Mouse (Mus musculus) left cerebral cortex, adult 2 months (tissue): Measurements from ENCODE around the gene Scyl1. TPM values are rescaled to one million over a fixed set of nuclear protein-coding genes. Genes with fewer than 3 reads are reported as not detected.
A peak's percentile ranks its signal among the peaks of the same experiment; 100 is the strongest.

Experiments
- DNase-seq, 2 experiments: peaks; one replicate each; pipeline ENCODE4 v3.0.0; 2021 to 2022; ENCODE audit warnings: low spot score in 2 of 2, mixed read lengths in 1 of 2; ENCODE audit errors: extremely low spot score in 1 of 2
- H3K27ac ChIP-seq: fragments of 200-600 bp; 2 replicates; pipeline ENCODE4 v1.8.1; 2022
- H3K4me3 ChIP-seq: fragments of 200-600 bp; 2 replicates; pipeline ENCODE4 v1.8.1; 2022
- CTCF ChIP-seq: fragments of 200-600 bp; IDR thresholded peaks from 2 replicates; pipeline ENCODE4 v1.8.1; 2022; ENCODE audit warnings: antibody characterized with exemption, mild to moderate bottlenecking, moderate library complexity
- intact Hi-C: fragments of 180-260 bp; cut with DNase I; formaldehyde crosslinking; loops from one replicate; pipeline ENCODE4 v1.15.1; 2025
- total RNA-seq, 2 experiments: library from RNA; stranded (reverse); gene quantifications; 2 replicates each; pipeline ENCODE4 v1.2.3; 2021

The Scyl1 gene
- total RNA-seq, 2 experiments from 2014 or later: 92.0 to 98.0 TPM

GRCm38 (mm10) chr19:5722848-5723425 is 48.3 kb downstream of the Scyl1 start:
- no peak overlapping the region for H3K4me3 ChIP-seq
- no peak overlapping the region for H3K27ac ChIP-seq
- no peak for TF ChIP-seq CTCF
- intact Hi-C loops: no loop called here
- no peak for DNase-seq

DNA sequence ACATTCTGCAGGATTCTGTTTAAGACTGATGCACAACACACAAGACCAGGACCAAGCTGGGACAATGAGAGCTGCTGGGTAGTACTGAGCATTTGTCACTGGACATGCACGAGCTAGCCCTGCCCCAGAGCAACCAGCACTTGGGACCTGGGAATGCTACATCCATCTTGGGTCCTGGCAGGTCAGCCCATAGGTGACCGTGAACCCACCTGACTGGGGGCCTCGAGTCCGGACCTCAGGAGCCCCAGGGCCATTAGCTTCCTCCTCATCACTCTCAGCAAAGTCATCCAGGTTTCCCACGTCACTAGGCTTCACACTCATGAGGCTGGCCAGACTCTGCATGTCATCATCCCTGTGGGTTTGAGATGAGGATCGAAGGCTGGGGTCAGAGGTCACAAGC is 50.0 kb downstream of the Scyl1 start:
- H3K27ac ChIP-seq: no peak overlapping the region
- DNase-seq: no peak
- intact Hi-C loops: no loop called here

DNA sequence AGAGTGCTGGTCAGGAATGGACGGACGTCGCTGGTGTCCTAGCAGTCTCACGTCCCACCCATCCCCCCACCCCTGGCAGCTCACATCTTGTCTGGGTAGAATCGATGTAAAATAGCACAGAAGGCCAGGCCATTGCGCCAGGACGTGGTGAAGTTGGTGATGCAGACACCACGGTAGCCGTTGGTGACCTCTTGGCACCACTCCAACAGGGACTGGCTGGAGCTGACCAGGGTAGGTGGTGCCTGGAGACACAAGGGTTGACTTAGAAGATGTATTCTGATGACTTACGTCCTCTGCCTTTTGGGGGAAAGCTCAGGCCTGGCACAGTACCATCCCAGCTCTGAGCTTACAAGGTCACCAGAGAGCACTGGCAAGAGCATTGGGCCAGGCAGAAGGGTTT is 54.3 kb downstream of the Scyl1 start:
- TF ChIP-seq CTCF: no peak
- intact Hi-C loops: no loop called here
- Histone ChIP-seq H3K4me3 (no peak overlapping the region; the same call in 1 of the 2 replicates), H3K27ac (no peak overlapping the region)
- no peak for DNase-seq

More for the DNA sequence above, 50.0 kb downstream of the Scyl1 start:
- no peak overlapping the region for H3K4me3 ChIP-seq
- no peak for TF ChIP-seq CTCF

DNA sequence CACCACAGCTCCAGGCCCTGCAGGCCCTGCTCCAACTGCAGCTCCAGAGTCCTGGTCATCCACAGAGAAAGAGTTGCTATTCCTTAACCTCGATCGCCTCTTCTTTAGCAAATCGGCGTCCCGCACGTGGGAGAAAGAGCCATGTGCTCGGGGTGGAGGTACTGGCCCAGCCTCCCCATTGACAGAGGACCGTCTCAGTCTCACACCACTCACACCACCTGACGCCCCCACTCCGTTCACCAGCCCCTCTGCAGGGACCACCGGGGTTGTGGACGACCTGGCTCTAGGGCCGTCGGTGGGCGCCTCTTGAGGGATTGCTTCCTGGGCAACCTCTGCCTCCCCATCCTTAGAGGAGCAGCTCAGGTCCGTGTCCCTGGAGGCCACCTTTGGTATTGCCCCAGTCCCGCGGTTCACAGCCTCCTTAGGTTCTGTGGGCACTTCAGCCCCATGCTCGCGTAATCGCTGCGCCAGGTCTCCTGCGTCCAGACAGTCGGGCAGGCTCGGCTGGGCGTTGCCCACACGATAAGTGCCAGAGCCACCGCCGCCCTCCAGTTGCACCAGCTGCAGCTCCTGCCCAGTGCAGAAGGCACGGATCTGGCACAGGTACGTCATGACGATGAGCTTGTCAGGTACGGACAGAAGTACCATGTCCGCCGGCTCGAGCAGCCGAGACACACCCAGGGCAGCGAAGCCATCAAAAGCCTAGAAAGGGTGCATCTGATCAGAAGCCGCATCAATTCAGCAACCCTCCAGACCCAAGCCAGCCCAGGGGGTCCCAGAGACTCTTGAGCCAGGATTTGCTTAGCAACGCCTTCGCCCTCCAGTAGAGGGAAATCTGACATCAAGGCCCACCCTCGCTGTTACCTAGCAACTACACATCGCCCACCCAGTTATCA is 55.2 kb downstream of the Scyl1 start:
- peak; percentile 42 for TF ChIP-seq CTCF
- intact Hi-C loops: no loop called here
- no peak for DNase-seq
- Histone ChIP-seq H3K27ac (peak overlapping the region; percentile 87), H3K4me3 (peak overlapping the region; percentile 57)

DNA sequence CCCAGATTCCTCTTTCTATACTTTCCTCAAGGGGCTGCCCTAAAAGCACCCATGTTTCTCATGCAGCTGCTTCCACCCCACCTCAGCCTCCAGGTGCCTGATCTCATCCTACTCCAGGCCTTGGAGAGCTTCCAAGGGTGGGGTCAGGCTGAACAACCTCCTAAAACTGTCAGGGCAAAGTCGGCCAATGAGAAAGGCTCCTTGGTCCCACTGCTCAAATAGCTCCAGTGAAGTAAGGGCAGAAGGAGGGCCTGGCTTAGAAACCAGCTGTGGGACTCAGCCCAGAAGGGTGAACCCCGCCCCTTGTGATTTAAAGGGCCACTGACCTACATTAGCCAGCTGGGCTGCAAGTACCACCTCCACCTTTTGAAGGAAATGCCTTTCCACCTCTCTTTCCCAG is 57.5 kb downstream of the Scyl1 start:
- TF ChIP-seq CTCF: no peak
- intact Hi-C loops: loop anchor here (5.0 kb wide), 1 partner anchor 164 kb away; the partner anchor contains the start of genes Frmd8 and Slc25a45
- DNase-seq: no peak
- Histone ChIP-seq H3K4me3 (0 out of 2 replicates have a peak overlapping the region, but pooled peaks have one; percentile 6), H3K27ac (peak overlapping the region; percentile 44; the same call in 1 of the 2 replicates)

GRCm38 (mm10) chr19:5713255-5713654 is 58.0 kb downstream of the Scyl1 start:
- DNase-seq: no peak
- TF ChIP-seq CTCF: no peak
- H3K27ac ChIP-seq: peak overlapping the region; percentile 32; the same call in 1 of the 2 replicates
- no peak overlapping the region for H3K4me3 ChIP-seq
- intact Hi-C loops: loop anchor here (5.0 kb wide), 1 partner anchor 164 kb away; the partner anchor contains the start of genes Frmd8 and Slc25a45

DNA sequence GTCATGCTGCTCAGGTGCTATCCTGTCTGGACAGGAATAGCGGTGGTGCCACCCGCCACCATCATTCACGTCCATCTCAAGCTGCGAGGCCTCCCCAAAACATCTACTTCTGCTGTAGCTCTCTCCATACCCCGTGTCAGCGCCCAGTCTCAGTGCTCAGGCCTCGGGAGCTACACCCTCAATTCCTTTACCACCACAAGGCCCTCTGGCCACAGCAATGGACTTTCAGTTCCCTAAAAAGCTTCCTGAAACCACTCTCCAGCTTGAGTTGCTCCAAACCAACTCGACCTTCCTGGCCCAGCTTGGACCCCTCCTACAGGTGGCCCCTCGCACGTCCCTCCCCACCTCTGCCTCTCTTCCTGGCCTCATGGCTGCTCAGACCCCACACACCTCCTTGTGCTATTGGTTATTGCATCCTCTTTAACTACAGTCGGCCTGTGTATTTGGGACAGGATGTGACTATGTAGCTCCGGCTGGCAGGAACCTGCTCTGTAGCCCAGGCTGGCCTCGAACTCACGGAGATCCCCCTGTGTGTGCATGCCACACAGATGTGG is 59.2 kb downstream of the Scyl1 start:
- intact Hi-C loops: loop anchor here (1.0 to 5.0 kb wide), 3 partner anchors 17 to 165 kb away; partner anchors contain the start of genes Fam89b, Frmd8 and Slc25a45

GRCm38 (mm10) chr19:5711218-5711617 is 60.0 kb downstream of the Scyl1 start:
- TF ChIP-seq CTCF: peak; percentile 84
- DNase-seq: peak; percentile 64 to 73
- Histone ChIP-seq H3K27ac (no peak overlapping the region), H3K4me3 (no peak overlapping the region)
- intact Hi-C loops: loop anchor here (1.0 to 5.0 kb wide), 3 partner anchors 18 to 166 kb away; partner anchors contain the start of genes Fam89b, Frmd8 and Slc25a45

More for the DNA sequence above, 59.2 kb downstream of the Scyl1 start:
- no peak for DNase-seq
- no peak for TF ChIP-seq CTCF
- no peak overlapping the region for H3K27ac ChIP-seq
- H3K4me3 ChIP-seq: no peak overlapping the region

- Histone ChIP-seq H3K4me3 (no peak overlapping the region), H3K27ac (no peak overlapping the region)
- DNase-seq: no peak
- no peak for TF ChIP-seq CTCF
- intact Hi-C loops: loop anchor here (2.0 to 5.0 kb wide), 2 partner anchors 70 to 167 kb away; partner anchors contain the start of genes Frmd8 and Slc25a45
These were observed 60.6 kb downstream of the Scyl1 start for GRCm38 (mm10) chr19:5710581-5710980.

DNA sequence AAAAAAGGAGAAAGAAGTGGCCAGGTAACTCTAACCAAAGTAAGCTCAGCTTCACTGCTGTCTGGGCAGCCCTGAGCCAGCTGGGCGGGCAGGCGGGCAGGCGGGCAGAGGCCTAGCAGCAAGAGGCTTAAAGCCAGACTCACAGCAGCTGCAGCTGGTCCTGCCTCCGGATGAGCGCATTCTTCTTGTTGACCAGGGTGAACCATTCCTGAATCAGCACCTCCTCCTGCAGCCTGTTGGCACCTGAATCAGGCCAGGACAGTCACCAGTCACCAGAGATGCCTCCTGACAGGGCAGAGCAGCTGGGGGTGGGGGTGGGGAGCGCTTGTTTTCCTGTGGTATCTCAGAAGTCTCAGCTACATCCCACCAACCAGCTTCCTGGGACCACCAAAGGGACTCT is 61.2 kb downstream of the Scyl1 start:
- DNase-seq: no peak
- no peak for TF ChIP-seq CTCF
- H3K4me3 ChIP-seq: no peak overlapping the region
- H3K27ac ChIP-seq: no peak overlapping the region
- intact Hi-C loops: loop anchor here (2.0 to 5.0 kb wide), 2 partner anchors 71 to 167 kb away; partner anchors contain the start of genes Frmd8 and Slc25a45

Other genes with a start within 250 kb of the Scyl1 start
- not detected for gene Ovol1, start 210.8 kb downstream of the Scyl1 start, total RNA-seq
- gene Ap5b1, start 203.4 kb downstream of the Scyl1 start, total RNA-seq: 1 to 10 TPM; 5.4 to 6.0 TPM
- 10 to 100 TPM; 77.7 to 82.4 TPM for gene Rnaseh2c, start 169.5 kb downstream of the Scyl1 start, total RNA-seq
- gene Kat5, start 161.2 kb downstream of the Scyl1 start, total RNA-seq: 10 to 100 TPM; 94.3 to 99.2 TPM
- gene Rela, start 133.9 kb downstream of the Scyl1 start, total RNA-seq: 10 to 100 TPM; 23.4 to 25.4 TPM
- 10 to 100 TPM; 18.2 to 19.0 TPM for gene Sipa1, start 107.7 kb downstream of the Scyl1 start, total RNA-seq
- 10 to 100 TPM; 16.2 to 17.0 TPM for gene Map3k11, start 82.7 kb downstream of the Scyl1 start, total RNA-seq
- gene Pcnx3, start 82.5 kb downstream of the Scyl1 start, total RNA-seq: 10 to 100 TPM; 77.5 to 80.0 TPM
- not detected for gene Kcnk7, start 67.1 kb downstream of the Scyl1 start, total RNA-seq
- 10 to 100 TPM; 21.1 to 30.7 TPM for gene Ehbp1l1, start 45.1 kb downstream of the Scyl1 start, total RNA-seq
- 10 to 100 TPM; 27.5 to 32.4 TPM for gene Fam89b, start 41.8 kb downstream of the Scyl1 start, total RNA-seq
- gene Ltbp3, start 30.5 kb downstream of the Scyl1 start, total RNA-seq: 10 to 100 TPM; 38.9 to 43.1 TPM
- gene Frmd8, start 103.9 kb upstream of the Scyl1 start, total RNA-seq: 10 to 100 TPM; 10.1 to 13.4 TPM
- gene Slc25a45, start 106.4 kb upstream of the Scyl1 start, total RNA-seq: 1 to 10 TPM; 2.5 to 2.7 TPM
- 1 to 10 TPM; 4.3 to 4.7 TPM for gene Tigd3, start 122.7 kb upstream of the Scyl1 start, total RNA-seq
- 100 to 1,000 TPM in 1 of 2 experiments, 10 to 100 TPM in 1; 94.8 to 100 TPM for gene Dpf2, start 141.6 kb upstream of the Scyl1 start, total RNA-seq
- gene Cdc42ep2, start 153.4 kb upstream of the Scyl1 start, total RNA-seq: 1 to 10 TPM; 4.7 to 4.9 TPM
- gene Pola2, start 192.8 kb upstream of the Scyl1 start, total RNA-seq: 1 to 10 TPM; 5.0 to 6.4 TPM
- gene Slc22a20, start 214.7 kb upstream of the Scyl1 start, total RNA-seq: not detected
- gene Capn1, start 244.5 kb upstream of the Scyl1 start, total RNA-seq: 10 to 100 TPM; 20.8 to 23.1 TPM